Mouse (Mus musculus): ENCODE results near the gene Habp2. TPM values are rescaled to one million over a fixed set of nuclear protein-coding genes. Genes with fewer than 3 reads are reported as not detected.

Habp2 gene
- not detected in 2 replicates for total RNA-seq (2017)

GRCm38 (mm10) chr19:56286866-56287265 is at the start of gene Habp2:
Habp2 (plus strand) TSS chr19:56287137.
- ATAC-seq (replicated peaks; ENCODE audit: low read depth, poor library complexity, severe bottlenecking) = no peak

DNA sequence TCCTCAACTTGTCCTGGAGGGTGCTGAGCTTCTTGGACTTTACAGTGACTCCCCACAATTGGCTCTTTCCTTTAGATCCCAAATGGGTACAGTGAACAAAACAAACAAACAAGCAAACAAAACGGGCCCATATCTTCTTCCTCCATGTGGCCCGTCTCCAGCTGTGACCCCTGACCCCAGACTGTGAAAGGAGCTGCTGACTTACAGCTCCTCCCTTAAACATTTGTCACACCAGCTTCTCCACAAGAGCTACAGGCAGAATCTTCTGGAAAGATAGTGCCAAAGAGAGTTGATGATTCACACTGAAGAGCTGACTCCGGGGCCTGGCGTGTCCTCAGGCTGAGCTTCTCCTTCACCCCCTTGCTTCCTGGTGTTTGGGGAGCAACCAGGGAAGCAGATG is 48.4 kb upstream of the Habp2 start:
- ATAC-seq (replicated peaks; ENCODE audit: low read depth, poor library complexity, severe bottlenecking) = no peak

DNA sequence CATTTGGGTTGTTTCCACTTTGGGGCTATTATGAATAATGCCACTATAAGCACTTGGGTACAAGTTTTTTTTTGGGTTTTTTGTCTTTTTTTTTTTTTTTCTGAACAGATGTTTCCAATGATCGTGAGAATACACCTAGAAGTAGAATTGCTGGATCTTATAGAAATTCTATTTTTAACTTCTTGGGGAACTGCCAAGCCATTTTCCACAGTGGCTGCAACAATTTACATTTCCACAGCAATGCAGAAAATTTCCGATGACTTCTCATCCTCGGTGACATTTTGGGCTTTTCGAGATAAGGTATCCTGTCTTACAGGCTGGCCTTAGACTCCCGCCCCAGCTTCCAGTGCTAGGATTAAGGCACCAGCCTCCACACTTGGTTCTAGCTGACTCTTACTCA is 41.7 kb upstream of the Habp2 start:
- ATAC-seq (replicated peaks; ENCODE audit: low read depth, poor library complexity, severe bottlenecking) = no peak

DNA sequence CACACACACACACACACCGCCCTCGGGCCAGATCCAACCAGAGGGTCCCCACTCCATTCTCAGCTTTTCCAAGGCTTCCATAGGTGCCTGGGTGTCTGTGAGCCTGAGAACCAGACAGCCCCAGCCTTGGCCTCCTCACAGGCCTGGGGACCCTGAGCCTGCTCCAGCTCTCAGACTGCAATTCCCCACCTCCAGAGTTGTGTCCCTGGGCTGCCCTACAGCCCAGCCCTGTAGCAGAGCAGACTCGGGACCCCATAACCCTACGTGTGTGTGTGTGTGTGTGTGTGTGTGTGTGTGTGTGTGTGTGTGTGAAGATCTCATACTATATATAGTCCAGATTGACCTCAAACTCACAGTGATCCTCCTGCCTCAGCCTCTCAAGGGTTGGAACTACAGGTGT is 34.1 kb upstream of the Habp2 start:
- no peak for ATAC-seq (replicated peaks; ENCODE audit: low read depth, poor library complexity, severe bottlenecking)

GRCm38 (mm10) chr19:56253271-56253670 is 33.7 kb upstream of the Habp2 start:
- no peak for ATAC-seq (replicated peaks; ENCODE audit: low read depth, poor library complexity, severe bottlenecking)

DNA sequence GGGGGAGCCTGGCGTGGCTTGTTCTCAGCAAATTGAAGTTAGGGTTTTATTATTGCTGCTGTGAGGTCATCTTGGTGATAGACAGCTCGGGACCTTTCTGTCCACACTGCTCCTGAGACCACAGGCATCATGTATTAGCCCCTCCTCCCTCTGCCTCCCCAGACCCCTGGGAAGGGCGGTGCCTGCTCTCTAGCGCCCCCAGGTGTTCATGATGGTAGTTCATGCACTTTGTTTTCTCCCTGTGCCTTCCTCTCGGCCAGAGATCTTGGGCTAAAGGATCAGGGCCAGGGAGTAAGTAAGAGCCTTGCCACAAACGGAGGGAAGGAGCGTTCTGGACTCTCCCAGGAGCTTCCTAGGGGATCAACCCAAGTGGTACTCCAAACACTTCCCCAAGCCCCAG is 32.2 kb upstream of the Habp2 start:
- ATAC-seq (replicated peaks; ENCODE audit: low read depth, poor library complexity, severe bottlenecking) = no peak

GRCm38 (mm10) chr19:56255506-56255905 is 31.4 kb upstream of the Habp2 start:
- 0 out of 2 replicates have a peak, but pooled peaks have one; percentile 33 for ATAC-seq (replicated peaks; ENCODE audit: low read depth, poor library complexity, severe bottlenecking)

- no peak for ATAC-seq (replicated peaks; ENCODE audit: low read depth, poor library complexity, severe bottlenecking)
Observed at GRCm38 (mm10) chr19:56256235-56256634, 30.7 kb upstream of the Habp2 start.

GRCm38 (mm10) chr19:56256741-56257140 is 30.2 kb upstream of the Habp2 start:
- peak; percentile 66 for ATAC-seq (replicated peaks; ENCODE audit: low read depth, poor library complexity, severe bottlenecking)

GRCm38 (mm10) chr19:56263696-56264095 is 23.2 kb upstream of the Habp2 start:
- no peak for ATAC-seq (replicated peaks; ENCODE audit: low read depth, poor library complexity, severe bottlenecking)

DNA sequence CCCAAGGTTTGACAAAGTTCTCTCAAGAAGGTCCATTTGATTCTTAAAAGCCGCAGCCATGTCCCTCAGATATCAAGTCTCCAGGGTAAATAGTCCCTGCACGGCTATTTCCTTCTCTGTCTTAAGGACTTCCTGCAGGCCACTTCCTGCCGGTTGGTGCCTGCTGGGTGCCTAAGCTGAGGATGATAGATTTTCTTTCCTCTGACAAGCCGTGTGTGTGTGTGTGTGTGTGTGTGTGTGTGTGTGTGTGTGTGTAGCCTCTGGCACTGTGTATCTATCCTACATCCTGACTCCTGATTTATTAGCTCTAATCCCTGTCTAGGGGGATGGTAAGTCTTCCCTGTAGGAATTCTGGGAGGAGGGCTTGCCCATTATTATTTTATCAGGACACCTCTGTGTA is 22.8 kb upstream of the Habp2 start:
- ATAC-seq (replicated peaks; ENCODE audit: low read depth, poor library complexity, severe bottlenecking) = no peak

DNA sequence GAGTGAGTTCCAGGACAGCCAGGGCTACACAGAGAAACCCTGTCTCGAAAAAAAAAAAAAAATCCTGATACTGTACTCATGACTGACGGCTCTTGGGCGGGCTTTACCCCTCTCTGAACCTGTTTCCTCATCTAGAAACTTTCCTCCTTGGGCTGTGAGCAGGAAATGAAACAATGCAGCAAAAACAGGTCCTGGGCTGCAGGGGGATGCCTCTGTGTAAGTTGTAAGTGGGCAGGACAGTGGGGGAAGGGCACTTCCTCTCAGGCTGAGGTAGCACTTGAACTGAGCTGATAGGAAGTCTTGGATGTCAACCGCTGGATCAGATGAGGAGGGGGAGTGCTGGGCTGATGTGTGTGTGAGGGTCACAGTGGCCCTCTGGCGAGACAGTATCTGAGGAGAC is 21.8 kb upstream of the Habp2 start:
- ATAC-seq (replicated peaks; ENCODE audit: low read depth, poor library complexity, severe bottlenecking) = peak; percentile 68

GRCm38 (mm10) chr19:56272081-56272480 is 14.9 kb upstream of the Habp2 start:
- ATAC-seq (replicated peaks; ENCODE audit: low read depth, poor library complexity, severe bottlenecking) = peak; percentile 69

DNA sequence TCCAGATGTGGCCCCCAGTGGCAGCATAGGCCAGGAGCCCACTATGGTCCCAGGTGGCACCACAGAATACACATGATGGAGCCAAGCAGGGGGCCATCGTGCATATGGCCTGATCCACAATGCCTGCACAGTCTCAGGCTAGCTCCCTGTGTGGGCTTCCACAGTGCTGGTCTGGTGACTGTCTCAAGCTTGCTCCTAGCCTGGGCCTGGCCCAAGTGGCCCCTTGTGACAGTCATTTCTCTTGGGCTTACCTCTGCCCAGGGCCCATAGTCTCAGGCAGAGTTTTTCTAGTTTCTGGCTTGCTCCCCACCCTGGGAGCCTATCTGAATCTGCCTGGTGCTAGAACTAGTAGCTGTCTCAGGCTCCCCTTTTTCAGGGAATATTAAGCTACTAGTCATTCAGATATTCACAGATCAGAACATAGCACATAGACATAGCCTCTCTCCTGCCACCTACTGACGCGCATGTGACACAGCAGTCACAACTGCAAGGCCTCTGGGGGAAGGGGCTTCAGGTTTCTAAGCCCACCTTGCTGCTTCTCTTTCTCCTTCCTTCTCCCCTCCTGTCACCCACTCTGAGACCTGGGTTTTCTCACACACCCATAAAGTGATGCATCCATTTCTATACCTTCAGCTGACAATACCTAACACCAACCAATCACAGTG is 9.7 kb upstream of the Habp2 start:
- ATAC-seq (replicated peaks; ENCODE audit: low read depth, poor library complexity, severe bottlenecking) = peak; percentile 50; the same call in 1 of the 2 replicates

DNA sequence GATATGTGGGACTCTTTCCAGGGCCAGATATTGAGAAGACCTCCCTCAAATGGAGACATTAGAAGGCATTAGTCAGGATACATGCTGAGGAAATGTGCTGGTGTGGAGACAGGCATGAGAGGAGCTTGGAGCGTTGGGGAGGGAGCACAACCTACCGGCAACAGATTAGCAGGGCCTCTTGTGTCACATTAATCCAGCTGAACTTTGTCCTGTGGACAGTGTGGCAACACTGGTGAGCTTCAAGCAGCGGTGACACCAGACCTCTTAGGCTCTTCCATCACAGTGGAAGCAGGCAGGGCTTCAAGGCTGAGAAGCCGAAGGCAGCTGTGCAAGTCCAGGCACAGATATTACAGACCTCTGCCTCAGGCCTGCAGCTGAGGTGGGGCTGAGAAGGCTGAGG is 9.0 kb upstream of the Habp2 start:
- no peak for ATAC-seq (replicated peaks; ENCODE audit: low read depth, poor library complexity, severe bottlenecking)

DNA sequence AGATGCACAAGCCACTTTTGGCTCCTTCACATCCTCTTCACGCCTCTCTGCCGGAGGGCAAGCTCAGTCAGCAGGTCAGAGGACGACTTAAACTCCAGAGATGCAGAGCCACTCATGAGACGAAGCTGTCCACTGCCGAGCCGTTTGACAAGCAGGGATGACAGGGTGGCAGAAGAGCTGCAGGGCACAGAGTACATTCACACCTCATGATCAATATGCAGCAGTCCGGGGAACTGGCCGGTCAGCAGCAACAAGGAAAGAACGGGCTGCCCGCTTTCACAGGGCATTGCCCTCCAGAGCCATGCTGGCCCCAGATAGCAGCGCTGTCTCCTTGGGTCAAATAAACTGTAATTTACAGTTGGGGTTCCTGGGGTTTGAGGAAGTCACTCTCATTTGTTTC is 8.6 kb upstream of the Habp2 start:
- no peak for ATAC-seq (replicated peaks; ENCODE audit: low read depth, poor library complexity, severe bottlenecking)

DNA sequence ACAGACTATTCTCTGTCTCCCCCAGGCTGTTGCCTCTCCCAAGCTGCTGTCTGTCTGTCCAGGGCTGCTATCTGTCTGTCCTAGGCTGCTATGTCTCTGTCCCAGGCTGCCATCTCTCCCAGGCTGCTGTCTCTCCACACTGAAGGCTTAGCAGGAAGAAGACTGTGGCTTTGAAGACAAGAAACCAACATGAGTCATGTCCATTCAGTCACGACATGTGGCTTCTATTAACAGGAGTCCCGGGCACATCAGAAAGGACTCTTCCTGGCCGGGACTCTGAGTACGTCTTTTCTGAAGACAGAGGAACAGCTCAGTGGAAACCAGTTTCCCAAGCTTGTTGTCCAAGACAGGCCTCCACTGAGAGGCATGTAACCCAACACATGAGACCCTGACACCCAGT is 1.7 kb upstream of the Habp2 start:
- no peak for ATAC-seq (replicated peaks; ENCODE audit: low read depth, poor library complexity, severe bottlenecking)

DNA sequence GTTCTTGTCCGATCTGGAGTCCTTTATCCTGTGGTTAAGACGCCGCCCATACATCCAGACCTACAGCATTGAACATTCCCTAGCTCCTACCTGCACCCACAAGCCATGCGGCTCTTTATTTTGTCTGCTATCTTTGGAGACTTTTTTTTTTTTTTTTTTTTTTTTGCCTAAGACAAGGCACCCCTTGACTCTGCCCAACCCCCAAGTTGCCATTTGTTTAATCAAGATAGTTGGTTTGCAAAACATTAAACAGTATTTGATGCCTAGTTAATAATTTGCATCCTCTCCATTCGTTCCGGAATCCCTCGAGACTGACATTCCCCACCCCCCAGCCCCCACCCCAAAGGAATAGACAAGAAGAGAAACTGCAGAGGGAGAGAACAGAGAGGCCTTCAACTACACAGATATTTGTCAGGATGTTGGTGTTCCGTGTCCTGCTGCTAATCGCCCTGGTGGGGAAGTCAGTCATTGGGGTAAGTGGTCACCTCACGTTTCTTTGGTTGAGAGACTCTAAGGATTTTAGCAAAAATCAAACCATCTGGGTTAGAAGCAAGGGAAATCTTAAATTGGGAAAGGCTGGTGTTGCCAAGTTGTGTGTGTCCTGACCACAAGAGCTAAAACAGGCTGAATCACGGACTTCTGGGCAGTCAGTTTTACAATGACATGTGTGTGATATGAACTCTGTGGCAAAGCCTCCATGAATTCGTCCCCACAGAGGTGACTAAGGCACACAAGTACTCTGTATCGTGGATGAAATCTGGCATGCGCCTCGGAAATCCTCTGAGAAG is 837 bp downstream of the Habp2 start:
- ATAC-seq (replicated peaks; ENCODE audit: low read depth, poor library complexity, severe bottlenecking) = no peak

GRCm38 (mm10) chr19:56288436-56288835 is 1.5 kb downstream of the Habp2 start:
- no peak for ATAC-seq (replicated peaks; ENCODE audit: low read depth, poor library complexity, severe bottlenecking)

- no peak for ATAC-seq (replicated peaks; ENCODE audit: low read depth, poor library complexity, severe bottlenecking)
Observed at GRCm38 (mm10) chr19:56289642-56290041, 2.7 kb downstream of the Habp2 start.

DNA sequence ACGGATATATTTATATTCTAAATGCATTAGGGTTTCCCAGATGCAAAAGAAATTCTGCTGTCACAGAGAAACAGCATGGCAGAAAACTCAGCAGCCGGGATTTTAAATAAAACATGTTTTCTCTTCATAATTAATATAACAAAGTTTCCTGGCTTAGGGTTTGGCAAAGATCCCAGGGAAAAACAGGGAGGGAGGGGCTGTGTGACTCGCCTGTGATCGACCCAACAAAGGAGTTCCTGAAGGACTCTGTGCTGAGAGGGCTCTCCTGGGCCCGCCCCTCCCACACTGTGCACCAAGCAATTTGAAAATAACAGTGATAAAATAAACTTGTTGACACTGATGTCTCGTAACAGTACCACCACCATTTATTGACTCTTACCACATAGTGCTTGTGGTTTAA is 5.0 kb downstream of the Habp2 start:
- no peak for ATAC-seq (replicated peaks; ENCODE audit: low read depth, poor library complexity, severe bottlenecking)

DNA sequence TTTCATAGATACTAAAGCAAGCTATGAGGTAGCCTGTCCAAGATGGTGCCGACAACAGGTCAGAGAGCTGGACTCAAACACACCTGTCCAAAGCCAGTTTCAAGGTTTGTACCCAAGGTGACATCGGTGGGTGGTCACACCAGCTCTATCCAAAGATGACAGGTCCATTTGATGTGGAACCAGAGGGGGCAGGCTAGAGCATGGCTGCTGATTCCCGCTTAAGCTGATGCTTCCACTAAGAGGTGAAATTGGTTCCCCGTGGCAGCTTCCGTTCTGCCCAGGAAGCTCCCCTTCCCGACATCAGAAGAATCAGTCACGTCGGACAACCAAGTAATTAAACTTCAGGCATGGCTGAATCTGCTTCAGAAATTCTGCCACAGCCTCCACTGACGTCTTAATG is 5.4 kb downstream of the Habp2 start:
- 0 out of 2 replicates have a peak, but pooled peaks have one; percentile 29 for ATAC-seq (replicated peaks; ENCODE audit: low read depth, poor library complexity, severe bottlenecking)

Data from common myeloid progenitor, adult 5-6 weeks (primary cell).